Mouse (Mus musculus) R1 (cell line): Measurements from ENCODE around the gene 1810043G02Rik.
"Not testable (repeated sequence)": the region's sequence is repeated elsewhere in the genome, so short reads cannot be mapped to it uniquely, and the experiment has no call there.

Experiments
- DNase-seq: peaks from one replicate; pipeline ENCODE4 v3.0.0-alpha.2; 2018; ENCODE audit warnings: low read depth, low spot score

1810043G02Rik gene

DNA sequence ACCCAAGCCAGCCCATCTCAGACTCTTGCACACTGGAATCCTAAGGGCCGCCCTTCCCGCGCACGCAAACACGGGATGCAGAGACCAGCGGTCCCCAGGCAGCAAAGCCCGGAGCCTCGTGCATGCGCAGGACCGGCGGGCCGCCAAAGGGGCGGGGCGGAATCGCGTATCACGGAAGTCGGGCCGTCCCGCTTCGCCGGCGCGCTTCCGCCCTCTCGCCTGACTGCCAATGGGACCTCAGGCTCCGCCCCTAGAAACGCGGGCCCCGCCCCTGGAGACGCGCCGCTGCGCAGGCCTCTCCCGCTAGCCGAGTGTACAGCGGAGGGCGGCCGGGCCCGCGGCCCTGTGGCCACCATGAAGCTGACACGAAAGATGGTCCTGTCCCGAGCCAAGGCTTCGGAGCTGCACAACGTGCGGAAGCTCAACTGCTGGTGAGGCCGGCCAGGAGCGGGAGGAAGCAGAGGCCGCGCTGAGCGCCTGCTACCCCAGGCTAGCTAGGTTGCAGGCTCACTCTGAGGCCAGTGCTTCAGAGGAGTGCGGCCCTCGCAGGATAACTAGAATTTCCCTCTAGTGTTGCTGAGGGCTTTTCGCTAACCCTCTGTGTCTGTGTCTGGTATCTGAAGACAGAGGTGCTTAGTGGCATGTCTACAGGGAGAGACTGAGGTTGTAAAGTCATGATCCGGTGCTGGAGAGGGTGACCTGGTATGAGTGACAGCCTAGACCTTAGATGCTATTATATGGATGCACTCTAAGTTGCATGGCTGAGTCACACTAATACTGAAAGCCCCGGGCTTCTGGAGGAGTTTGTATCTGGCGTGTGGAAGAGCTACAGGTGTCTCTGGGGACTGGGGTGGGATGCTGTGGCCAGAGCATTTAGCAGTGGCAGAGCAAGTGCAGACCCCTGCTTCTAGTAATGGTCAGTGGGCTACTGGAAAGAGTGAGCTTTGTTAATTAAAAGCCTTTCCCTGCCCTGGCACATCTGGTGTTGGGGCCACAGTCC lies at the start of gene 1810043G02Rik:
1810043G02Rik (plus strand) TSS at position 174 of the 1,000 bp plus-strand sequence.
- peak; percentile 94 for DNase-seq

DNA sequence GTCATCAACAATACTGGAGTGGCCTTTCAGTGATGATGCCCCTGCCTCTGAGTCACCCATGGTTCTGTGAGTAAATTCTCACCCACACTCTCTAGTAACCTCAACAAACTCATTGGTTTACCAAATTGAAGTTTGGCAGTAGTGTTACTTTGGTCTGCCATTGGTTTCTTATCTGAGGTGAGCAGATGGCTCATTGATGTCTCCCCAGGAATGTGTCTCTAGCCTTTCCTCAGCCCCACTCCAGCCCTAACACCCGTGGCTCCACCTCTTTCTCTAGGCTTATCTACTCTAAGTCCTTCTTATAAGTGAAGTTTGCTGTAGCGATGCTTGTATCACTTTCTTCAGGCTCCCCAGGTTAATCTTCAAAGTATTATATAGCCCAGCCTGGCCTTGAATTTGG lies 38.6 kb upstream of the 1810043G02Rik start:
- no peak for DNase-seq

DNA sequence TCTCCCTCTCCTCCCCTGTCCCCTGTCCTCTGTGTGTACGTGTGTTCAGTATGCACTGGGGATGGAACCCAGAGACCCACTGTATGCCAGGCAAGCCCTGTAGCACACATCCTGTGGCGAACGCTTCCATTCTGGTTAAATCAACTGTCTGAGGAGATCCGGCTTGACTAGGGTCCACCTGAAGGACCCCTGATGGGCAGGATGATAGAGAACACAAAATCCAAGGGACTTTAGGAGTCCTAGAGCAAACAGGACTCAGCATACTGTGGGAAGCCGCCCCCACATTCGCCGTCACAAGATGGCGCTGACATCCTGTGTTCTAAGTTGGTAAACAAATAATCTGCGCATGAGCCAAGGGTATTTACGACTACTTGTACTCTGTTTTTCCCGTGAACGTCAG lies 27.9 kb upstream of the 1810043G02Rik start:
- DNase-seq = not testable (repeated sequence)

GRCm38 (mm10) chr10:77962725-77963124 lies 15.6 kb upstream of the 1810043G02Rik start:
- DNase-seq = no peak

DNA sequence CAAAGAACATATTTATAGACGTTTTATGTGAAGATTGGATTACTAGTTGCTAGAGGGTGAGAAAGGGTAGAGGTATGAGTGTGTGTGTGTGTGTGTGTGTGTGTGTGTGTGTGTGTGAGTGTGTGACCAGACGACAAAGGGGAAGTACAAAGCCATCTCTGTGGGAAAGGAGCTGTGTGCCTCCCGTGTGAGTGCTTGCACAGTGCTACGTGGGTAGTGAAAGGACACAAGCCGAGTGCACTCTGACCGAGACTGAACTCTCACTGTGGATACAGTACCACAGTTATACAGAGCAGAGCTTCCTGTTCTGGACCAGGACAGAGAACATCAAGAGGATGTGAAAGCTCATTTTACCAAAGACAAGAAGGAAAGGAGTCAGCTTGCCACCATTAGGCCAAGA lies 14.4 kb upstream of the 1810043G02Rik start:
- DNase-seq = no peak

GRCm38 (mm10) chr10:77969274-77969972 lies 8.9 kb upstream of the 1810043G02Rik start:
- peak; percentile 41 for DNase-seq

GRCm38 (mm10) chr10:77969973-77970325 lies 8.4 kb upstream of the 1810043G02Rik start:
- DNase-seq = no peak

- no peak for DNase-seq
These were observed 7.8 kb upstream of the 1810043G02Rik start, which contains the start of gene Trpm2 for GRCm38 (mm10) chr10:77970481-77970880. Gene Trpm2 (minus strand): TSS chr10:77970563.

GRCm38 (mm10) chr10:77971191-77971590 lies 7.1 kb upstream of the 1810043G02Rik start:
- no peak for DNase-seq

- peak; percentile 89 for DNase-seq
These were observed 6.4 kb upstream of the 1810043G02Rik start for GRCm38 (mm10) chr10:77971709-77972553.

- DNase-seq = no peak
These were observed 4.0 kb upstream of the 1810043G02Rik start for GRCm38 (mm10) chr10:77974323-77974722.

- no peak for DNase-seq
These were observed 3.5 kb upstream of the 1810043G02Rik start for GRCm38 (mm10) chr10:77974811-77975210.

DNA sequence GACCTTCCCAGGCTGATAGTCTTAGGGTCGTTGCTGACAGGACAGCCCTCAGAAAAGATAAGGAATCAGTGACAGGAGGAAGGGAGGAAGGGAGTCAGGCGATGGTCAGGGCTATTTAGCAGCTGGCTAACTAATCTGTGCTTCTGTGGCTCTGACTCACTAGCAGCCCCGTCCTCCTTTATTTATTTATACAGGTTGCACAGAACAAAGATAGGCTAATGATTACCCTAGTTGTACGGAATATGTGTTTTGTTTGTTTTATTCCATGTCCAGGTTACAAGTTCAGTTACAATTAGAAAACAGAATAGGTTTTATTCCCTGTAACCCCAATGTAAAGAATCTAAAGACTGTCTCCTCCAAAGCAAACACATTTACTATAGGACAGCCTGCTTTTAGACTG lies 2.7 kb upstream of the 1810043G02Rik start:
- no peak for DNase-seq

DNA sequence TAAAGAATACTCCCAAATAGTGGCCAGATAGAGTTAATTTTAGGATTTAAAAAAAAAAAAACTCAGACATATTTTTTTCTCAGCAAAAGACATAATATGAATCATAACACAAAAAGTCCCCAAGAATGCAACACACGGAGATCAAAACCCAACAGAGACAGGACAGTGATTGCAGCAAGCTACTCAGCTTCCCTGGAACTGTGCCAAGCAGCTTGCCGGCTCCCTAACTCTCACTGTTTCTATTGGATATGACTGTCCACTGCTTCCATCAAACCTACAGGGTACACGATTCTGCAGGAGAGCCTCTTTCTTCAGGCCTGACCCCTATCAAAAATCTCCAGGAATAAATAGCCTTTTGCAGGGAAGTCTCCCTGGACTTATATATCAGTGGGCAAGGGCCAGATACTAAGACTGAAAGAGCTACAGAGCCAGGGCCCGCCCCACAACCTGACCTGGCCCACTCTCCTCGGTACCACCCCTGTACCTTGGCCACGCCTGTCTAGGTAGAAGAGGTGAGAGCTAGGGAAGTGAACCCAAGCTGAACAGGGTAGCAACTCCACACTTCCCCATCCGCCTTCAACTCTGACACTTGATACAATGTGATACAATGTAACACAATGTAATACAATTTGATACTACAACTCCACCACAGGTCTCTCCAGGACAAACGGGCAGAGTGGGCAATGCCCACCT lies 1.7 kb upstream of the 1810043G02Rik start:
- no peak for DNase-seq

DNA sequence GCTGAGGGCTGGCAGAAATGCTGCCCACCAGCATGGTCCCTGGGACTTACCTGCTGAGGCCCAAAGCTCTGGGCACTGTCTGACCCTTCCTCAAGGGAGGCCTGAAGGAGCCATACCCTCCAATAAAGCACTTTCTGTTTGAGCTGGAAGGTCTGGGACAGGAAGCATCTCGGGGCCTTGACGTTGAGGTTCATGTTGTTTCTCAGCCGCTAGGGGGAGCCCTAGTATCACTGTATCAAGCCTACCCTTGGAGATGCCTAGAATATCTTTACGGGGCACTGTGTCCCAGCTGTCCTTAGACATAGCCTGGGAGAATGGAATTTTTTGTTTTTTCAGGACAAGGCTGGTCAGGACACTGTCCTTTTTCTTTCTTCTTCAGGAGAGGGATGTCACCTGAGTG lies 6.3 kb downstream of the 1810043G02Rik start:
- peak; percentile 85 for DNase-seq

GRCm38 (mm10) chr10:77985775-77986174 lies 7.5 kb downstream of the 1810043G02Rik start:
- DNase-seq = no peak

GRCm38 (mm10) chr10:77995639-77996038 lies 17.3 kb downstream of the 1810043G02Rik start:
- DNase-seq = no peak

GRCm38 (mm10) chr10:78000200-78000599 lies 21.9 kb downstream of the 1810043G02Rik start:
- no peak for DNase-seq

DNA sequence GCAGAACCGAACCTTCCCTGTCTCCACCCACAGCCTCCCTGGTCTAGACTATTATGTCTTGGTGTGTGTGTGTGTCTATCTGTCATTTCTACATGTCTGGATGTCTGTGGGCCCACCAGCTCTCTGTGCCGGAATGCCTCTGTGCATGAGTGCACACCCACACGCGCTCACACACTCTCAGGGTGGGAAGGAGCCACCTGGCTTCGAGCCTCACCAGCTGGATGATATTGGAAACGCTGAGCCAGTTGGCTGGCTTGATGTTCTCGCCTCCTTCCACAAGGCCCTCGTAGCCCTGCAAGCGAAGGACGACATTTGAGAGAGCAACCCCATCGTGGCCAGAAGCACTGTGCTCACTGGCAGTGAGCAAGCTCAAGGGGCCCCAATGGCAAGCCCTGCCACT lies 23.5 kb downstream of the 1810043G02Rik start:
- DNase-seq = no peak

- no peak for DNase-seq
These were observed 24.0 kb downstream of the 1810043G02Rik start for GRCm38 (mm10) chr10:78002316-78002715.
